Mouse (Mus musculus) C2C12 (cell line): ENCODE results near the gene Alkbh7.

Experiments
- CTCF ChIP-seq: IDR thresholded peaks from one replicate; pipeline ENCODE4 v1.5.1; 2011; ENCODE audit not compliant: control insufficient read depth, insufficient read depth, insufficient read length
- MAX ChIP-seq: IDR thresholded peaks from one replicate; pipeline ENCODE4 v1.6.1; 2011; ENCODE audit warnings: mild to moderate bottlenecking, control low read depth
- MYOD1 ChIP-seq: IDR thresholded peaks from one replicate; pipeline ENCODE4 v1.6.1; 2011; ENCODE audit warnings: low read depth; ENCODE audit not compliant: control insufficient read depth, insufficient read length

DNA sequence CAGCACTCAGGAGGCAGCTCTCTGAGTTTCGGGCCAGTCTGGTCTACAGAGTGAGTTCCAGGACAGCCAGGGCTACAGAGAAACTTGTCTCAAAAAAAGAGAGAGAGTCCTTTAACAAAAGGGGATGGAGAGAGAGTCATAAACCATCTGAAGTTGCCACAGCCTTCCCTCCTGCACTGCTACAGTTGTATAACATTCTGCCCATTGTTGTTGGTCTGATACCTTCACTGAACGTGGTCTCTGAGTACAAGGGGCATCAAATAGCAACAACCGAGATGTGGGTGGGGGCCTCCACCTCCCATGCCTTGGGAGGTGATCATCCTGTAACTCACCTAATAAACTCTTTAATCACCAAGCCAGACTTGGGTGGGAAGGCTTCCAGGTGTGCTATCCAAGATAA is 11.5 kb upstream of the Alkbh7 start:
- TF ChIP-seq CTCF, result no peak
- no peak for TF ChIP-seq MAX
- no peak for TF ChIP-seq MYOD1
